Mouse (Mus musculus): Measurements from ENCODE around the gene Lrrc8a. TPM values are rescaled to one million over a fixed set of nuclear protein-coding genes. Genes with fewer than 3 reads are reported as not detected.
A peak's percentile ranks its signal among the peaks of the same experiment; 100 is the strongest.

Gene Lrrc8a
- total RNA-seq (2017) = 11.3 and 15.3 TPM in 2 replicates

DNA sequence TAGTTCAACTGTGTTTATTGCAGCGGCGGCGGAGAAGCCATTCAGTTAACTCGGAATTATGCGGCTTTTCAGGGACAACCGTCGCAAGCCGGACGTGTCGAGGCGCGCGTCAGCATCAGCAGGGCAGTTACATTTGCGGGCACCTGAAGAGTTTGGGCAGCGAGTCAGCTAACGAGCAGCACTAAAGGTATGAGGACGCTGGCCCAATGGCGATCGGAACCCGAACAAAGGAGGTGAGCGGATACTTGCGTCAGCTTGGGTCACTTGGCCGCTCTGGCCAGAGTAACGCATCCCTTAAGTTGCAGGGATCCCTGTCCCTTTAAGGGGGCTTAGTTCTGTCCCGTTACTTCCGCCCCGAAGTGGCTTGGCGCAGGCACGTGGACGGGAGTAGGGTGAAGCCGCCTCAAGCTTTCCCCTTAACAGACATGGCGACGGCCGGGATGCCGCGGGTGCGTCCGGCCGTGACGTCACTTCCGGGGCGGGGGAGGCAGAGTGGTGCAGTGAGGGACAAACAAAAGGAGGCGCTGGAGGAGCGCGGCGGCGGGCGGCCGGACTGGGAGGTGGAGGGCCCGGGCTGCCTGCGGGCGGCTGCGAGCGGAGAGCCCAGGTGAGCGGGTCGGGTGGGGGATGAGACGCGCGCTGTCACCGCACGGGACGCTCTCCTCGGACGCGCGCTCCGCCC, at the start of gene Lrrc8a:
Gene Lrrc8a (plus strand): TSS at position 517 of the 682 bp plus-strand sequence.
- peak; percentile 83 to 90 for ATAC-seq (replicated peaks in 1 of 2; ENCODE audit: insufficient read depth in 1 of 2, low FRiP score in 2 of 2, low TSS enrichment in 1 of 2, low read depth in 1 of 2, poor library complexity in 2 of 2, severe bottlenecking in 2 of 2)

DNA sequence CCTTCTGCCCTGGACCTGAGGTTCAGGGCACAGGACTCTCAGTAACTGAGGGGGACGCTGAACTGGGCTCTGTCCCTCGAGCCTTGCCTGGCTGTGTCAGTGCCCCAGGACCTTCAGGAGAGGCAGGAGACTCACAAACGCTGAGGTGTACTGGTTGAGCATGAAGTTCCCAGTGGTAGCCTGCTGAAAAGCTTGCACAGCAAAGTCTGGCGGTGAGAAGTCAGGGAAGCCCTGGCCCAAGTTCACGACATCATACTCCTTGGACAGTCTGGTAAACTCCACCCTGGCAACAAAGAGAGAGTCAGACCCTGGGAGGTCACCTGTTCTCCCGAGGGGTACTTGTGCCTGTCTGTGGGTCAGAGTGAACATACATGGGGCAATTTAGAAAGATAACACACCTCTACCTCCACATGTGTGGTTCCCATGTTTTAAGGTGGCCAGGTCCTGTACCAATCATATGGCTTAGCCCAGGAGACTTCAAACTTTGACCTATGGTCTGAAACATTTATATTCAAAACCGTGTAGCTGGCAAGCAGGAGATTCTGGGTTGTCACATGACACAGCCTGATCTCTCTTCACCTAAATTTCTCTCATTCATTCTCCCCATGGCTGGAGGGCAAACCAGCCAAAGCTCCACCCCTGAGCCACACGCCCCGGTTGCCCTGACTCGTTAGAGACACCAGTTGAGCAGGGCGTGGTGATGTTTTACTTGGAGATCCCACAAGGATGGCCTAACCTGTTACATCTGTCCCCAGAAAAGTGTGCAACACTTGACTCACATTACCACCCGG, 45.5 kb upstream of the Lrrc8a start:
- no peak; a peak in 1 of 4 replicates for ATAC-seq (replicated peaks in 1 of 2; ENCODE audit: insufficient read depth in 1 of 2, low FRiP score in 2 of 2, low TSS enrichment in 1 of 2, low read depth in 1 of 2, poor library complexity in 2 of 2, severe bottlenecking in 2 of 2)

DNA sequence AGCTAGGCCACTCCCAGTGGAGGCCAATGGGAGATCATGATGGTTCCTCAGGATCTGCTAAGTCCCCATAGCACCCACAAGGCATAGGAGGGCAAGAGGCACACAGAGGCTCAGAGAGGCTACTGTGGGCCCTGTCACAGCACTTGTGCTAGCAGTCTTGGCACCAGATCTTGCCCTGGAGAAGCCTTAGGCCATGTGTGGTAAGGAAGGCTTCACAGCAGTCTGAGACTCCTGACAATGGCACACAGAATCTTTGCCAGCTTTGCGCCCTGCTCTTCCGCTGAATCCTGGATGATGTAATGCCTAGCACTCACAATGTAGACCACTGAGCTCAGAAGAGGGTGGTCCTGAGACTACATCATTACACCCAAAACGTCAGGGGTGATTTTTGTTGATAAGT, 42.9 kb upstream of the Lrrc8a start:
- no peak for ATAC-seq (replicated peaks in 1 of 2; ENCODE audit: insufficient read depth in 1 of 2, low FRiP score in 2 of 2, low TSS enrichment in 1 of 2, low read depth in 1 of 2, poor library complexity in 2 of 2, severe bottlenecking in 2 of 2)

DNA sequence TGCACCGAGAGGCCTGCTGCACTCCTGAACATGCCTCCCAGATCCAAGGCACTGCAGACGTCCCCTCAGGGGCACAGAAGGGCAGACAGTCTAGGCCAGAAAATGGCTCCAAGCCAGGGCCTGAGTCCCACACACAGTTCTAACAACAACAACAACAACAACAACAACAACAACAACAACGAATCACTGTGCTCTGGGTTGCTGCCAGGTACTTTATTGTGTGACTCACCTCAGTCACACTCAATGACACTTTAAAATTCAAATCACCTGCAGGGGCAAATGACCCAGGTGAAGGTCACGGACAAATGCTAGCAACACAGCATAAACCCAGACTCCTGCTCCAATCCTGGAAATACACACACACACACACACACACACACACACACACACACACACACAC, 39.5 kb upstream of the Lrrc8a start:
- ATAC-seq (replicated peaks in 1 of 2; ENCODE audit: insufficient read depth in 1 of 2, low FRiP score in 2 of 2, low TSS enrichment in 1 of 2, low read depth in 1 of 2, poor library complexity in 2 of 2, severe bottlenecking in 2 of 2) = no peak

DNA sequence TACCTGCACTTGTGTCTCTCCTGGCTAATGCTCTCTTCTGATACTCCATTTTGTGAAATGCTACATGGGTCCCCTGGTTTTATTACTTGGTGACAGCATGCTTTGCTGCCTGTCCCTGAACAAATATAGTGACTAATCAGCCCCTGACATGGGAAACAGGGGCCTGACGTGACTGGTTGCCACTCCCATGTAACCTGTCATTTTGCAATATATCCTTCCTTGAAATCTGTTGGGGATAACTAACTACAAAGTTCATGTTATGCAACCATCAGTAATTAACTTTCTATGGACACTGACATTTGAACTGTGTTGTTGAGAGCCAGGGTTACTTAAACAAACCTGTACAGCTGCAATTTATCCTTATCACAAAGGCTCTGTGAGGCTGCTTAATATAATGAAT, 37.5 kb upstream of the Lrrc8a start:
- no peak for ATAC-seq (replicated peaks in 1 of 2; ENCODE audit: insufficient read depth in 1 of 2, low FRiP score in 2 of 2, low TSS enrichment in 1 of 2, low read depth in 1 of 2, poor library complexity in 2 of 2, severe bottlenecking in 2 of 2)

DNA sequence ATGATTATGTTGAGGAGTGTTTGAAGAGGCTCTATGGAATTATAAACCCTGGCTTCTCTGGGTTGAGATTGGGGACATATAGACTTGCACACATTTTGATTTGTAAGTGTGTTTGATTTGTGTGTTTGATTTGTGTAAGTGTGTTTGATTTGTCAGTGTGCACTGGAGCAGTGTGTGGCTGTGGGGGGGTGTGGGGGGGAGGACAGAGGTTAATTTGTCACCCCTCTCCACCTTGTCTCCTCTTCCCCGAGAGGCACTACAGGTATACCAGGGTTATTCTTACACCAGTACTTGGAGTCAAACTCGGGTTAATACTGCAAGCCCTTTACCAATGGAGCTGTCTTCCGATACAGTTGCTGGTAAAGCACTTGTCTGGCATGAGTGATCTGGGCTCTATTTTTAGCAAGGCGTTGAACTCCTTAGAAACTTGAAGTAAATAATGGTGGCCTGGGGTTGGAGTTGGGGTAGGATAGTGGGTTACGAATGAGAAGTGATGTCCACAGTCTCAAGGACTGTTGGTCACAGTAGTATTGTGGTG, 37.1 kb upstream of the Lrrc8a start:
- no peak for ATAC-seq (replicated peaks in 1 of 2; ENCODE audit: insufficient read depth in 1 of 2, low FRiP score in 2 of 2, low TSS enrichment in 1 of 2, low read depth in 1 of 2, poor library complexity in 2 of 2, severe bottlenecking in 2 of 2)

DNA sequence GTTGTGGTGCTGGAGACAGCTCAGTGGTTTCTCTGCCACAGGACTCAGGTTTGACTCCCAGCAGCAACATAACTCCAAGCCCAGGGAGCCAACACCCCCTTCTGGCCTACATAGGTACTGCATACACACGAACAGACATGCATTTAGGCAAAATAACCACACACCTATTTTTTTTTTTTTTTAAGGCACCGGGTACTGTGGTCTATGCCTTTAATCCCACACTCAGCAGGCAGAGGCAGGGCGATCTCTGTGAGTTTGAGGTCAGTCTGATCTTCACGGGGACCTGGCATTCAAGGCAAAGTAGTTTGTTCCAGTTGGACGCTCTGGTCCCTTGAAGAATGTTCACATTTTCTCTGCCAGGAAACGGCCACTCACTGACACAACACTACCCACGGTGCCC, 34.1 kb upstream of the Lrrc8a start:
- no peak for ATAC-seq (replicated peaks in 1 of 2; ENCODE audit: insufficient read depth in 1 of 2, low FRiP score in 2 of 2, low TSS enrichment in 1 of 2, low read depth in 1 of 2, poor library complexity in 2 of 2, severe bottlenecking in 2 of 2)

DNA sequence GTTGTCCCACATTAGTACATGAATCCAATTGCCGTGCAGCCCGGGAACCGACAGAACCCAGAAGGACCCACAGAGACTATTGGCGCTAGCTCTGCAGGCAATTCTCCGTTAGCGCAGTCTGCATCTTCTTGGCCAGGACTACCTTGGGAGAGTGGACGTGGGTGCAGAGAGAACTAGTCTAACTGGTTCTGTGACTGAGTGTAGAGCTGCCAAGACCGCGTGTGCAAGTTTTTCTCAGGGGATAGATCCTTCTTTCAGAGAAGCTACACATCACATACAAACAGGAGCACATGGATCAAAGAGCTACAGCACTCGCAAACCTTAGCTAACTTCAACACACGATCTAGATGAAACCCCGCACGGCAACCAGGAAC, 32.3 kb upstream of the Lrrc8a start:
- ATAC-seq (replicated peaks in 1 of 2; ENCODE audit: insufficient read depth in 1 of 2, low FRiP score in 2 of 2, low TSS enrichment in 1 of 2, low read depth in 1 of 2, poor library complexity in 2 of 2, severe bottlenecking in 2 of 2) = peak in 1 of 2 experiments; percentile 16; a peak in 1 of 4 replicates

DNA sequence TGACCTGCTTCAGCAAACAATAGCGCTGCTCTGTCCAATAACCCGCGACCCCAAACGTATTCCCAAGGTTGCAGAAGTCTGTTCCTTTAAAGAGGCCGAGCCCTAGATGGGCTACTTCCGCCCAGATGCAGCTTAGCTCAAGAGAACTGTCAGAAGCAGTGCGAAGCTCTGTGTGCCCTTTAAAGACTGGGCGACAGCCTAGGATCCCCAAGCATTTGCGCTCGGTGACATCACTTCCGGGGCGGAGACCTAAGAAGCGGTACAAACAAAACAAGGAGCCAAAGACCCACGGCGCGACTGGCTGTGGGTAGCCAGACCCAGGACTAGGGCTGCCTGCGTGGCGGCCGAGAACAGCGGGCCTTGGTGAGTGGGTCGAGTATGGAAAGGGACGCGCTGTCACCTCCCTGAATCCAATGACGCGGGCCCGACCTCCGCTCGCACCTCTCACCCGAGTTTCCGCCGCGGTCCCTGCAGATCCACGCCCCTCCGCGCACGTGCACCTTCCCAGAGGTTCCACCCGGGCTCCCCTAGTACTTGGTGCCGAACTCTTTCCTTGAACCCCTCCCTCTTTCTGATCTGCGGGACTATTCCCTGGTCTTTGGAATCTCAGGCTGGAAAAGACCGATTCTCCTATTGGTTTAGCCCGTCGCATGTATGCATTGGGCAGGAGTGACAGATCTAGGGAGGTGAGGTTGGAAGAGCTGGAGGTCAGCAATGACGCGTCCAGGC, 31.7 kb upstream of the Lrrc8a start, which contains the start of gene Kyat1:
Gene Kyat1 (minus strand): TSS at position 219 of the 729 bp plus-strand sequence.
- peak; percentile 83 to 96 for ATAC-seq (replicated peaks in 1 of 2; ENCODE audit: insufficient read depth in 1 of 2, low FRiP score in 2 of 2, low TSS enrichment in 1 of 2, low read depth in 1 of 2, poor library complexity in 2 of 2, severe bottlenecking in 2 of 2)

DNA sequence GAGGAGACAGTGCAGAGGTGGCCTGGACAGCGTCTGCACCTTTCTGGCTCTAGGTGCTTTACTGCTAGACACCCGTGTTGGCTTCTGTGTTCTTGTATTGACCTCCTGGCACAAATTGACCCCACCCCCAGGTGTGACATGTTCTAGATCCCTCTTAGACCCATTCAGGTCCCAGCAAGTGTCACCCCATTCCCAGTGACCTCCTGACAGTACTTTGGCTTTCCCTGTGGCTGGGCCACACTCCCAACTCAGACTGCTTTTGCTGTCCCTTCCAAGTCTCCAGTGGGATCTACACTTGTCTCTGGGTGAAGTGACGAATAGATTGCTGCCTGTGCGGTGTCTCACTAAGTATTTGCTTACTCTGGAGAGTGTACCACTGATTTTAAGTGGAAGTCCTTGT, 30.1 kb upstream of the Lrrc8a start:
- ATAC-seq (replicated peaks in 1 of 2; ENCODE audit: insufficient read depth in 1 of 2, low FRiP score in 2 of 2, low TSS enrichment in 1 of 2, low read depth in 1 of 2, poor library complexity in 2 of 2, severe bottlenecking in 2 of 2) = no peak

DNA sequence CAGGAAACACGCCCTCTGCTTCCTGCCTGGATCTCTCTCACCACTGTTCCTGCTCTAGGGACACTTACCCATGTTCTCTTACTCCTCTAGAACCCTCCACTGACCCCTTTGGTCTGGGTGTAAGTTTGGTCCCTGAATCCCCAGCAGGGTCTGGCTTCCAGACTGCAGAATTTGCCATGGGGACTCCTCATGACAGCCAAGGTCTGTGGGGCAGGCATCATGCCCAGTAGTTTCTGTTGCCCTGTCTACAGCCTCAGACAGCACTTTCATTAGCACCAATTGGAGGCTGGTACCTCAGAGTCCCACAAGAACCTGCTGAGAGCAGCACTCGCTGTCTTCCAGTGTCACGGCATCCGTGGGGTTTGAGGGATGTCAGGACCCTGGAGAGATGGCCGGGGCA, 29.6 kb upstream of the Lrrc8a start:
- ATAC-seq (replicated peaks in 1 of 2; ENCODE audit: insufficient read depth in 1 of 2, low FRiP score in 2 of 2, low TSS enrichment in 1 of 2, low read depth in 1 of 2, poor library complexity in 2 of 2, severe bottlenecking in 2 of 2) = no peak

DNA sequence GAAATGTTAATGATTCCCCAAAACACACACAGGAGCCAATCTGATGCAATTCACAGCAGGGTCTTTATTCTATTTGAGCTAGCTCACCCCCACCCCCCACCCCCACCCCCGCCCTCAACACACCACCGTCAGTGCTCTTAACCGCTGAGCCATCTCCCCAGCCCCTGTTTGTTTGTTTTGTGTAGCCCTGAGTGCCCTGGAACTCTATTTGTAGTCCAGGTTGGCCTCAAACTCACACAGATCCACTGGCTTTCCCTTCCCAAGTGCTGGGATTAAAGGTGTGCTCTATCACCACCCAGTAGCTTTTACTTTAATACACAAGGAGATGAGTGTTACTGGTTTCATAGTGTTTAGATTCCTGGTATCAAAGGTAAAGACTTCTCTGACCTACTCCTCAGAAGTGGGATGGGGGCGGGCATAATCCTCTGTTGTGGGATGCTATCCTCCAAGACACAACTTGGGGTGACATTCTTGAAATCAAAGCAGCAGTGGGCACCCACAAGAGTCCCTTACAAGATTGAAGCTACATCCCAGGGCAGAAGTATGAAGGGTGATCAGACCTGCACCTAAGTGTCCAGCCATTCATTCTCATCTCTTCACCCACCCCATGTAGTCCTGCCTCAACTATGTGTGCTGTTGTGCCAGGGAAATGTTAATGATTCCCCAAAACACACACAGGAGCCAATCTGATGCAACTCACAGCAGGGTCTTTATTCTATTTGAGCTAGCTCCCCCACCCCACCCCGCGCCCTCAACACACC, 25.9 kb upstream of the Lrrc8a start:
- ATAC-seq (replicated peaks in 1 of 2; ENCODE audit: insufficient read depth in 1 of 2, low FRiP score in 2 of 2, low TSS enrichment in 1 of 2, low read depth in 1 of 2, poor library complexity in 2 of 2, severe bottlenecking in 2 of 2) = no peak

DNA sequence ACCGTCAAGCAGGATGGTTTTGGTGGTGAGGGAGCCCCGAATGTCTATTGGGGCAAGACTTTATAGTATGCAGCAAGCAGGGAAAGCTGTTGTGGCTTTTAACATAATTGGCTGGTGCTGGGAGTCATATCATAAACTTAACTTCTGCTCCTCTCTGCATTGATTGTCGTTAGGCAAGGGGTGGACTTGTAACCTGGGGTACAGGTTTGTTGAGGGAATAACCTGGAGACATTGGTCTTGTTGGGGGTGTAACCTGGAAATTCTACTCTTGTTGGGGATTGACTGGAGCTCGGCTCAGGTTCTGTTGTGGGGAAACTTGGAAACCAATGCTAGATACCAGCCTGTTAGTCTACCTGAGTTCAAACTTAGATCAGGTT, 25.4 kb upstream of the Lrrc8a start:
- ATAC-seq (replicated peaks in 1 of 2; ENCODE audit: insufficient read depth in 1 of 2, low FRiP score in 2 of 2, low TSS enrichment in 1 of 2, low read depth in 1 of 2, poor library complexity in 2 of 2, severe bottlenecking in 2 of 2) = no peak

DNA sequence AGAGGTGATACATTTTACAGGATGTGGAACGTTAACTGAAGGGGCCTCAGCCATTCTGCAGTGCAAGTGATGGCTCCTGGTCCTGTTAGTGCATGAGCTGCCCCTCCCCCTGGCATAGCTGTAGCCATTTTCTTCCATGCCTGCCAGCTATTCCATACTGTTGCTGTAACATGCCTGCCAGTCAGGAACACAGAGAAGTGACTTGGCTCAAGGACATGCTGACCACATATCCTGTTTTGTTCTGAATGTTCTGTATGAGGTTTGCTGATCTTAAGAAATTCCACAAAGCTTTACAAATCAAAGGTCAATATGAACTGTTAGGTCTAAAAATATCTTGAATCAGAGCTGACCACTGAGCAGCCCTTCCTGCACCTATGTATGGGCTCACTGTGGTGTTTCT, 24.6 kb upstream of the Lrrc8a start:
- ATAC-seq (replicated peaks in 1 of 2; ENCODE audit: insufficient read depth in 1 of 2, low FRiP score in 2 of 2, low TSS enrichment in 1 of 2, low read depth in 1 of 2, poor library complexity in 2 of 2, severe bottlenecking in 2 of 2) = no peak

DNA sequence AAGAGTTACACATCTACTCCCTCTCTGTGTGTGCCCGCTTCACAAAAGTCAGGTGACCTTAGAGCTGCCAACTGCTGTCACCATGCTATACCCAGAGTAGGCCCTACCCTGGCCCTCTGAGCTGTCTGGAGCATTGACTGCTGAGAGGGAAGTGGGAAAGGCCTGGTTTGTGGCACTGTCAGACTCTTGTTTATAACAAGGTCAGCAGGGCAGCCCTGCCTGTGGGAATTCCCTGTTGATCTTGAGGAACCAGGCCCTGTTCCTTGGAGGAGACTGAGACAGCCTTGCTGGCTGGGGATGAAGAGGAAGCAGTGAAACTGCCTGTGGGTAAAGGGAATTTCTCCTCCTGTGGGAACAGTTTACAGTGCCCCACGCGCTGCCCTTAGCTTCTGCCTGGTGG, 22.8 kb upstream of the Lrrc8a start:
- ATAC-seq (replicated peaks in 1 of 2; ENCODE audit: insufficient read depth in 1 of 2, low FRiP score in 2 of 2, low TSS enrichment in 1 of 2, low read depth in 1 of 2, poor library complexity in 2 of 2, severe bottlenecking in 2 of 2) = no peak

DNA sequence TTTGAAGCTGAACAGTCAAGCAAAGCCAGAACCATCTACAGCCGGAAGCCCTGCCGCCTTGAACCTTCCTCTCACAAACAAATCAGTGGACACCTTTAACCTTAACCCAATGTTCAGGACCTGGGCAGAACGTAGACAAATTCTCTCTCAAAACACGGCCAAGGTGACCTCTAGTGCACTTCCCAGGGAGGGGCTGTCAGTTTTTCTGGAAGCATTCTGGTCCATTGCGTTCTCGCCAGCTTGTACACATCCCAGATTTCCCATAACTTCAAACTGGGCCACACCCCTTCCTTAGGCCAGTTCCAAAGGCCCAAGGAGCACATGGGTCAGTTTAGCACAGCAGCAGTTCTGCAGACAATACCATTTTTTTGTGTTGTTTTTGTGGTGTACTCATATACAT, 22.0 kb upstream of the Lrrc8a start:
- ATAC-seq (replicated peaks in 1 of 2; ENCODE audit: insufficient read depth in 1 of 2, low FRiP score in 2 of 2, low TSS enrichment in 1 of 2, low read depth in 1 of 2, poor library complexity in 2 of 2, severe bottlenecking in 2 of 2) = no peak

DNA sequence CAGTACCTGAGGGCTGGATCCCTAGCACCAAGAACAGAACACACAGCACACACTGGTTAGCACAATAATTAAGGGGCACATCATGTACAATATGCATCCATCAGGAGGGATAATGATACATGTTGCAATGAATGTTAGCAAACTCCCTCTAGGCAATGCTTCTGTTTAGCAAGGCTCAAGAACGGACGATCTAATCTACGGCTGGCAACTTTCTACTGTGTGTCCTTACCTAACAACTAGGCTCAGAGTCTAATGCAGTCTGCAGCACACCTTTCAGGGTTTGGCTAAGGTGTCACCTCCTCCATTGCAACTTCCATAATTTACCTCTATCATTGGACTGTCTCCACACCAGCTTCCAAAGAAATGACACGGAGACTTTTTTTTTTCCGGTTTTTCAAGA, 21.2 kb upstream of the Lrrc8a start:
- ATAC-seq (replicated peaks in 1 of 2; ENCODE audit: insufficient read depth in 1 of 2, low FRiP score in 2 of 2, low TSS enrichment in 1 of 2, low read depth in 1 of 2, poor library complexity in 2 of 2, severe bottlenecking in 2 of 2) = no peak
